Mouse (Mus musculus): ENCODE results near the gene Gm10842. TPM values are rescaled to one million over a fixed set of nuclear protein-coding genes. Genes with fewer than 3 reads are reported as not detected.
"Not testable (repeated sequence)": the region's sequence is repeated elsewhere in the genome, so short reads cannot be mapped to it uniquely, and the experiment has no call there.

Gm10842 gene
- polyA plus RNA-seq, 1 experiment from 2014 or later, result not detected

DNA sequence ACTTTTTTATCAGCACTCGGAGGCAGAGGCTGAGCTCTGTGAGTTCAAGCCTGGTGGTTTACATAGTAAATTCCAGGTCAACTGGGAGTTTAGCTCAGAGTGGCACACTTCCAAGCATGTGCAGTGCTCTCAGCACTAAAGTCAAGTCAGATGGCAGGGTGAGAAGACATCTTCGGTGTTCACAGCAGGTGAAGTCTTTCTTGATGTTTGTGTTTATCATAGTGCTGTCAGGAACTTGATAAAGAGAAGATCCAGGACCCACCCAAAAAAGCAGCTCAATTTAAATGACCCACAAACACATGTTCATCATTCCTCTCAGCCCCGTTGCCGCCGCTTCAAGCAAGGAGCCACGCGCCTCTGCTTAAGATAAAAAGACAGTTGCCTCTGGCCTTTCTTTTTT is 11.0 kb upstream of the Gm10842 start:
- Histone ChIP-seq H3K27me3 (ENCODE audit: control insufficient read depth, insufficient read depth, low read length) (no peaks in the 10 kb centered on the region), H3K4me3 (ENCODE audit: low read depth, low read length) (no peak overlapping the region), H3K36me3 (ENCODE audit: control insufficient read depth, insufficient read depth, low read length) (peaks cover 26% of the 10 kb centered on the region), H3K4me2 (ENCODE audit: low read depth, severe bottlenecking) (no peak overlapping the region), H3K27ac (replicated peaks; ENCODE audit: low read depth, low read length) (no peak overlapping the region), H3K4me1 (ENCODE audit: control insufficient read depth, insufficient read depth, low read length) (no peaks in the 10 kb centered on the region), H3K9ac (ENCODE audit: low read length) (no peak overlapping the region), H3K9me3 (ENCODE audit: control insufficient read depth, low read length) (no peaks in the 10 kb centered on the region)
- ATAC-seq (ENCODE audit: insufficient number of reproducible peaks, low FRiP score, low TSS enrichment, low read depth) (no peak), DNase-seq (ENCODE audit: low spot score) (no peak)
- WGBS, result 96% methylated on average over 7 of the region's 7 CpGs

DNA sequence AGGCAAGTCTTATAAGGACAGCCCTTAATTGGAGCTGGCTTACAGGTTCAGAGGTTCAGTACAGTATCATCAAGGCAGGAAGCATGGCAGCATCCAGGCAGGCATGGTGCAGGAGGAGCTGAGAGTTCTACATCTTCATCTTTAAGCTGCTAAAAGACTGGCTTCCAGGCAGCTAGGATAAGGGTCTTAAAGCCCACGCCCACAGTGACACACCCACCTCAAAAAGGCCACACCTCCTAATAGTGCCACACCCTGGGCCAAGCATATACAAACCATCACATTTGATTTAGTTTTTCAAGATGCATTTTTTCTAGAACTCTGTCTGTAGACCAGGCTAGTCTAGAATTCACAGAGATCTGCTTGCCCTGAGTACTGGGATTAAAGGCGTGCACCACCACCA is 9.4 kb upstream of the Gm10842 start:
- not testable (repeated sequence) for H3K4me1 ChIP-seq (ENCODE audit: control insufficient read depth, insufficient read depth, low read length); ATAC-seq (ENCODE audit: insufficient number of reproducible peaks, low FRiP score, low TSS enrichment, low read depth); H3K27ac ChIP-seq (replicated peaks; ENCODE audit: low read depth, low read length); H3K27me3 ChIP-seq (ENCODE audit: control insufficient read depth, insufficient read depth, low read length); H3K4me2 ChIP-seq (ENCODE audit: low read depth, severe bottlenecking); H3K9ac ChIP-seq (ENCODE audit: low read length); DNase-seq (ENCODE audit: low spot score); H3K9me3 ChIP-seq (ENCODE audit: control insufficient read depth, low read length); H3K4me3 ChIP-seq (ENCODE audit: low read depth, low read length)
- peaks cover 24% of the 10 kb centered on the region for H3K36me3 ChIP-seq (ENCODE audit: control insufficient read depth, insufficient read depth, low read length)
- 93% methylated on average over 2 of the region's 2 CpGs for WGBS

DNA sequence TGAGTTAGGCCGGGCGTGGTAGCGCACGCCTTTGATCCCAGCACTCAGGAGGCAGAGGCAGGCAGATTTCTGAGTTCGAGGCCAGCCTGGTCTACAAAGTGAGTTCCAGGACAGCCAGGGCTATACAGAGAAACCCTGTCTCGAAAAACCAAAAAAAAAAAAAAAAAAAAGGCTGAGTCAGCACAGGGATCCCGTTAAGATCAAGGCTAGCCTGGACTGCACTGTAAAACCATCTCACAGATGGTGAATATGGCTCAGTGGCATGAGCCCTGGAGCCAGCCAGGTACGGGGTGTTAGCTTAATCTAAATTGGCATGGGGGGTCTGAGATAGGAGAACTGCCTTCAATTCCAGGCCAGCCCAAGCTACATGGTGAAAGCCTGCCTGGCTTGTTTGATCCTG is 6.2 kb upstream of the Gm10842 start:
- H3K4me1 ChIP-seq (ENCODE audit: control insufficient read depth, insufficient read depth, low read length); H3K27ac ChIP-seq (replicated peaks; ENCODE audit: low read depth, low read length); ATAC-seq (ENCODE audit: insufficient number of reproducible peaks, low FRiP score, low TSS enrichment, low read depth); H3K27me3 ChIP-seq (ENCODE audit: control insufficient read depth, insufficient read depth, low read length); DNase-seq (ENCODE audit: low spot score); H3K4me3 ChIP-seq (ENCODE audit: low read depth, low read length); H3K9me3 ChIP-seq (ENCODE audit: control insufficient read depth, low read length); H3K4me2 ChIP-seq (ENCODE audit: low read depth, severe bottlenecking); H3K9ac ChIP-seq (ENCODE audit: low read length): not testable (repeated sequence)
- H3K36me3 ChIP-seq (ENCODE audit: control insufficient read depth, insufficient read depth, low read length), result peaks cover 14% of the 10 kb centered on the region; the same call in 1 of the 2 replicates
- WGBS, result 95% methylated on average over 7 of the region's 8 CpGs

DNA sequence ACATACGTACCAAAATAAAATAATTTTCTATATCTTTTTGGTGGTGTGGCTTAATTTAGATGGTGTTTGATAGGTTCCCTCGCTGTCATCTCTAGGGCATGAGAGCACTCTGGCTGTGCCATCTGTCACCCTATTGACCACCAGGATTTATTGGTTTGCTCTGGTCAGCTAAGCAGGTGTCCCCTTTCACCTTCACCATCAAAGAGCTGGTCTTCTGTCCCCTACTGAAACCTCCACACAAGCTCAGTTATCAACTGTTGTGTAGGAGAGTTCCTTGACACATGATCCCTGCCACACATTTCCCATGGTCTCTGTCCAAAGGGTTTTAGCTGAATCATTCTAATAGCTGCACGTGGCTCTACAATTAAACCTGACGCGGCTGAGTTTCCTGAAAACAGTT is 5.6 kb upstream of the Gm10842 start:
- H3K9ac ChIP-seq (ENCODE audit: low read length), result no peak overlapping the region
- H3K4me2 ChIP-seq (ENCODE audit: low read depth, severe bottlenecking), result no peak overlapping the region
- no peaks in the 10 kb centered on the region for H3K4me1 ChIP-seq (ENCODE audit: control insufficient read depth, insufficient read depth, low read length)
- peaks cover 14% of the 10 kb centered on the region; the same call in 1 of the 2 replicates for H3K36me3 ChIP-seq (ENCODE audit: control insufficient read depth, insufficient read depth, low read length)
- H3K4me3 ChIP-seq (ENCODE audit: low read depth, low read length), result no peak overlapping the region
- WGBS, result 94% methylated on average over 5 of the region's 5 CpGs
- DNase-seq (ENCODE audit: low spot score), result no peak
- 0 out of 2 replicates have a peak, but pooled peaks cover 1% of the 10 kb centered on the region for H3K27me3 ChIP-seq (ENCODE audit: control insufficient read depth, insufficient read depth, low read length)
- no peak overlapping the region for H3K27ac ChIP-seq (replicated peaks; ENCODE audit: low read depth, low read length)
- no peaks in the 10 kb centered on the region for H3K9me3 ChIP-seq (ENCODE audit: control insufficient read depth, low read length)
- no peak for ATAC-seq (ENCODE audit: insufficient number of reproducible peaks, low FRiP score, low TSS enrichment, low read depth)

DNA sequence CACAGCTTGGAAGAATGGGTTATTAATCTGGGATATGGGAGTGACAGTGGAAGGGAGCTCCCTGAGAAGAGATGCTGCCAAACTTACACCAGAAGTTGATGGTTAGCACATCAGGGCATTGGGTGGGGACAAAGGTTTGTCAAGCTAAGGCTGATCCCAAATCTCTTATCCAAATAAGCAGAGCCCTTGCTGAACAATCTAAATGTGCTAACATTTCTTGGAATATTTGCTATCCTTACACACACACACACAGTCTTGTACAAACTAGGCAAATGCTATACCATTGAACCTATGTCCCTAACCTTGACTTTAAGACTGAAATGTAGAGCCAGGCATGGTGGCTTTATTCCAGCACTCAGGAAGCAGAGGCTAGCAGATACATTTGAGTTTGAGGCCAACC is 3.1 kb upstream of the Gm10842 start:
- Histone ChIP-seq H3K4me3 (ENCODE audit: low read depth, low read length) (no peak overlapping the region), H3K27ac (replicated peaks; ENCODE audit: low read depth, low read length) (no peak overlapping the region), H3K9me3 (ENCODE audit: control insufficient read depth, low read length) (no peaks in the 10 kb centered on the region), H3K4me1 (ENCODE audit: control insufficient read depth, insufficient read depth, low read length) (no peaks in the 10 kb centered on the region), H3K9ac (ENCODE audit: low read length) (no peak overlapping the region), H3K4me2 (ENCODE audit: low read depth, severe bottlenecking) (no peak overlapping the region), H3K27me3 (ENCODE audit: control insufficient read depth, insufficient read depth, low read length) (0 out of 2 replicates have a peak, but pooled peaks cover 2% of the 10 kb centered on the region), H3K36me3 (ENCODE audit: control insufficient read depth, insufficient read depth, low read length) (peaks cover 3% of the 10 kb centered on the region; the same call in 1 of the 2 replicates)
- ATAC-seq (ENCODE audit: insufficient number of reproducible peaks, low FRiP score, low TSS enrichment, low read depth) (no peak), DNase-seq (ENCODE audit: low spot score) (no peak)

DNA sequence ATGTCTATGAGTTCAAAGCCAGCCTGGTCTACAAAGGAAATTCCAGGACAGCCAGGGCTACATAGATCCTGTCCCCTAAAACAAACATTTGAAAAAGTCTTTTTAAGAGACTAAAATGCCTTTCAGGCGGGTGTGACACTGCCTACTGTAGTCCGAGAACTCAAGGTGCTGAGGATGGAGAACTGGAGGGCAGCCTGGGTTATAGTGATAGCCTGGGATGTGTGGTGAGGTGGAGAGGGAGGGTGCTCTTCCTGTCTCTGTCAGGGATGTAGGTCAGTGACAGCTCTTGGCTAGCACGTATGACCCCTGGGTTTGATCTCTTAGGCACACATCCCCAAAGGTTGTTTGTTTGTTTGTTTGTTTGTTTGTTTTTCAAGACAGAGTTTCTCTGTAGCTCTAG is 2.6 kb upstream of the Gm10842 start:
- no peak overlapping the region for H3K9ac ChIP-seq (ENCODE audit: low read length)
- no peaks in the 10 kb centered on the region for H3K9me3 ChIP-seq (ENCODE audit: control insufficient read depth, low read length)
- 86% methylated on average over 3 of the region's 3 CpGs for WGBS
- no peak overlapping the region for H3K4me2 ChIP-seq (ENCODE audit: low read depth, severe bottlenecking)
- H3K27me3 ChIP-seq (ENCODE audit: control insufficient read depth, insufficient read depth, low read length), result 0 out of 2 replicates have a peak, but pooled peaks cover 2% of the 10 kb centered on the region
- ATAC-seq (ENCODE audit: insufficient number of reproducible peaks, low FRiP score, low TSS enrichment, low read depth) (no peak), DNase-seq (ENCODE audit: low spot score) (no peak)
- H3K4me1 ChIP-seq (ENCODE audit: control insufficient read depth, insufficient read depth, low read length), result no peaks in the 10 kb centered on the region
- no peak overlapping the region for H3K27ac ChIP-seq (replicated peaks; ENCODE audit: low read depth, low read length)
- H3K36me3 ChIP-seq (ENCODE audit: control insufficient read depth, insufficient read depth, low read length), result peaks cover 2% of the 10 kb centered on the region; the same call in 1 of the 2 replicates
- no peak overlapping the region for H3K4me3 ChIP-seq (ENCODE audit: low read depth, low read length)

DNA sequence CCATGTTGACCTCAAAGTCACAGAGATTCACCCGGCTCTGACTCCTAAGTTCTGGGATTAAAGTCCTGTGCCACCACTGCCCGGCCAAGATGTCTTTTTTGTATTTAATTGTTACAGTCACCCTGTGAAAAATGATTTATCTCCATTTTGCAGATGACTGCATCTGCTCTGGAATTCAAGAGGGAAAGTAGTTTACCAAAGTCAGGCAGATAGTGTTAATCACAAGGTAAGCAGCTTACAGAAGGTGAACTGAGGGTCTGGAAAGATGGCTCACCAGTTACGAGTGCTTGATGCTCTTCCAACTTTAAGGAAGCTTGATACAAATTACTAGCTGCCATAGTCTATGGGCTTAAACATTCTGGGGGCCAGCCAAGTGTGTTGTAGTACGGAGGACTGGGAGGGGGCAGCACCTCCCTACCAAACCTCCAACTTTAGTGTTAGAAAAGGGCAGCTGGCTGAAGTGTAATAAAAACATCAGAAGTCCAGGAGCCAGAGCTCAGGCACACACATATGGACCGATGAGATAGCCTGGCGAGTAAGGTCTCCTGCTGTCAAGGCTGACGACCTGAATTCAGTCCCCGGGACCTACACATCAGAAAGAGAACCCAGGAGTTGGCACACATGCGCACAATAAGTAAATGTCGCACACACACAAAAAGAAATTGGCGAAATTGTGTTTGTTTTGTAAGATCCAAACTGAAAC is 2.0 kb upstream of the Gm10842 start:
- 67% methylated on average over 11 of the region's 11 CpGs for WGBS
- ATAC-seq (ENCODE audit: insufficient number of reproducible peaks, low FRiP score, low TSS enrichment, low read depth), result no peak

DNA sequence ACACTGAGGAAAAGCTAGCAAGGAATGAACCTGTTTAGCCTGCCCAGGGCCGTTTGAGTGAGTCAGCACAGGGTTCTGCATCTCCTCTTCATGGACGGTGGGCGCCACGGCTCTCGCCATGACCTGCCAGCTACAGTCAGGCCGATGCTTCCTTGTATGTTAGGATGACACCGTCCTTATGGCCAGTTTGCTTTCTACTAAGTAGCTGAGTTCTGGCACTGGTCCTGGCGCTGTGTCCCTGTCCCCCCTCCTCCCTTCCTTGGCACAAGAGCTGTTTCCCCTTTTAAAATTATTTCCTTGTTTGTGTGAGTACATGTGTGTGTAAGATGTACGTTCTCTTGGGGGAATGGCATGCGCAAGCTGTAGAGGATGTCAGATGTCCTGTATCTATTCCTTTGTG is 1.5 kb upstream of the Gm10842 start:
- no peak overlapping the region for H3K27ac ChIP-seq (replicated peaks; ENCODE audit: low read depth, low read length)
- no peak overlapping the region for H3K9ac ChIP-seq (ENCODE audit: low read length)
- no peaks in the 10 kb centered on the region for H3K4me1 ChIP-seq (ENCODE audit: control insufficient read depth, insufficient read depth, low read length)
- no peaks in the 10 kb centered on the region for H3K9me3 ChIP-seq (ENCODE audit: control insufficient read depth, low read length)
- no peaks in the 10 kb centered on the region; the same call in 1 of the 2 replicates for H3K36me3 ChIP-seq (ENCODE audit: control insufficient read depth, insufficient read depth, low read length)
- no peak overlapping the region for H3K4me3 ChIP-seq (ENCODE audit: low read depth, low read length)
- H3K27me3 ChIP-seq (ENCODE audit: control insufficient read depth, insufficient read depth, low read length), result 0 out of 2 replicates have a peak, but pooled peaks cover 2% of the 10 kb centered on the region
- ATAC-seq (ENCODE audit: insufficient number of reproducible peaks, low FRiP score, low TSS enrichment, low read depth) (no peak), DNase-seq (ENCODE audit: low spot score) (no peak)
- 87% methylated on average over 10 of the region's 10 CpGs for WGBS
- H3K4me2 ChIP-seq (ENCODE audit: low read depth, severe bottlenecking), result no peak overlapping the region

More for the DNA sequence above, 2.0 kb upstream of the Gm10842 start:
- Histone ChIP-seq H3K27ac (replicated peaks; ENCODE audit: low read depth, low read length) (no peak overlapping the region), H3K4me2 (ENCODE audit: low read depth, severe bottlenecking) (no peak overlapping the region), H3K4me3 (ENCODE audit: low read depth, low read length) (no peak overlapping the region), H3K36me3 (ENCODE audit: control insufficient read depth, insufficient read depth, low read length) (no peaks in the 10 kb centered on the region; the same call in 1 of the 2 replicates), H3K4me1 (ENCODE audit: control insufficient read depth, insufficient read depth, low read length) (no peaks in the 10 kb centered on the region), H3K27me3 (ENCODE audit: control insufficient read depth, insufficient read depth, low read length) (0 out of 2 replicates have a peak, but pooled peaks cover 2% of the 10 kb centered on the region), H3K9me3 (ENCODE audit: control insufficient read depth, low read length) (no peaks in the 10 kb centered on the region), H3K9ac (ENCODE audit: low read length) (no peak overlapping the region)
- DNase-seq (ENCODE audit: low spot score), result no peak
